Mouse (Mus musculus): Measurements from ENCODE around the gene Eif2ak4.

The Eif2ak4 gene

GRCm38 (mm10) chr2:118388341-118389335 lies at the start of gene Eif2ak4:
Gene Eif2ak4 (plus strand): TSS chr2:118388618.
- in situ Hi-C loops (cut with MboI): no loop called here

GRCm38 (mm10) chr2:118341295-118341694 lies 47.1 kb upstream of the Eif2ak4 start:
- in situ Hi-C loops (cut with MboI): no loop called here

GRCm38 (mm10) chr2:118343897-118344296 lies 44.5 kb upstream of the Eif2ak4 start:
- in situ Hi-C loops (cut with MboI): no loop called here

GRCm38 (mm10) chr2:118345535-118345934 lies 42.9 kb upstream of the Eif2ak4 start:
- in situ Hi-C loops (cut with MboI): no loop called here

GRCm38 (mm10) chr2:118353498-118353897 lies 34.9 kb upstream of the Eif2ak4 start:
- in situ Hi-C loops (cut with MboI): no loop called here

- in situ Hi-C loops (cut with MboI): no loop called here
Observed at GRCm38 (mm10) chr2:118353916-118354403, 34.5 kb upstream of the Eif2ak4 start.

GRCm38 (mm10) chr2:118355138-118355719 lies 33.2 kb upstream of the Eif2ak4 start:
- in situ Hi-C loops (cut with MboI): no loop called here

- in situ Hi-C loops (cut with MboI): no loop called here
Observed at GRCm38 (mm10) chr2:118371841-118372240, 16.6 kb upstream of the Eif2ak4 start.

GRCm38 (mm10) chr2:118372561-118372900 lies 15.9 kb upstream of the Eif2ak4 start:
- in situ Hi-C loops (cut with MboI): no loop called here

GRCm38 (mm10) chr2:118372901-118373571 lies 15.4 kb upstream of the Eif2ak4 start, which contains the start of gene Gpr176:
Gene Gpr176 (minus strand): TSS chr2:118373419.
- in situ Hi-C loops (cut with MboI): no loop called here

- in situ Hi-C loops (cut with MboI): no loop called here
Observed at GRCm38 (mm10) chr2:118373572-118374279, 14.7 kb upstream of the Eif2ak4 start.

- in situ Hi-C loops (cut with MboI): no loop called here
Observed at GRCm38 (mm10) chr2:118375522-118375921, 12.9 kb upstream of the Eif2ak4 start.

GRCm38 (mm10) chr2:118375931-118376330 lies 12.5 kb upstream of the Eif2ak4 start:
- in situ Hi-C loops (cut with MboI): no loop called here

- in situ Hi-C loops (cut with MboI): no loop called here
Observed at GRCm38 (mm10) chr2:118379756-118380155, 8.7 kb upstream of the Eif2ak4 start.

GRCm38 (mm10) chr2:118383387-118383786 lies 5.0 kb upstream of the Eif2ak4 start:
- in situ Hi-C loops (cut with MboI): no loop called here

GRCm38 (mm10) chr2:118389569-118389968 lies 1.2 kb downstream of the Eif2ak4 start:
- in situ Hi-C loops (cut with MboI): no loop called here

GRCm38 (mm10) chr2:118390072-118390471 lies 1.7 kb downstream of the Eif2ak4 start:
- in situ Hi-C loops (cut with MboI): no loop called here

- in situ Hi-C loops (cut with MboI): no loop called here
Observed at GRCm38 (mm10) chr2:118391201-118391600, 2.8 kb downstream of the Eif2ak4 start.

GRCm38 (mm10) chr2:118399751-118400150 lies 11.3 kb downstream of the Eif2ak4 start:
- in situ Hi-C loops (cut with MboI): no loop called here

GRCm38 (mm10) chr2:118401834-118402727 lies 13.7 kb downstream of the Eif2ak4 start:
- in situ Hi-C loops (cut with MboI): no loop called here

GRCm38 (mm10) chr2:118404336-118404735 lies 15.9 kb downstream of the Eif2ak4 start:
- in situ Hi-C loops (cut with MboI): no loop called here
